Mouse (Mus musculus): ENCODE measurements at regions not wholly inside any gene's neighbourhood (a gene's known extent, or its start where the extent isn't known, plus 50 kb on each side); places are given as distances from the start of the nearest gene placed in this dataset.

DNA sequence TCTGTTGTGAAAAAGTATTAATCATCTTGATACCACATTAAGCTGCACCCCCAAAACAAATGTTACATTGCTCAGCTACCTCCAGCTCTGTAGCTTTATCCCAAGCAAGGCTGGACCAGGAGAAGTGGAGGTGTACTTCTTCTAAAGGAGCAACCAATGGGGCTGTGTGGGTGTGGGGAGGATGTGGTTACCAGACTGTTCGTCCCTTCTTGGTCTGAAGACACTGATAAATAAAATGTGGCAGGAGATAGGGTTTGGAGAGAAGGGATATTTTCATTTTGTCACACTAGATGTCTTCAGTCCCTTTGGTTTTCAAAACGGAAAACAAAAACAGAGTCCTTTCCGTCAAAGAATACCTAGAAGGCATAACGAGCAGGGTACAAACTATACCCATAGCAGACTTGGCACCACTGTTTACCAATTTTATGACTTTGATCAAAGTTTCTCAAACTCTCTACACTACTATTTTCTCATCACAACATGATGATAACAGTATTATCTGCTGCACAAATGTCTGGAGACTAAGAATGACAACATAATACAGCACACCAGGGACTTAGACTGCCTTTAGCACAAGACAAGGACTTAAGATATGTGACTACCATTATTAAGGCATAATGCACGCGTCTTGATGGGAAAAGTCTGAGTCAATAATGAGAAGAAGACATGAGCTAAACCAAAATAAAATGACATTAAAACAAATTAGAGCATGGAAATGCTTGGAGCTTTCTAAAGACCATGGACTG, 253.4 kb upstream of the Rag2 start:
- DNase-seq = no peak

DNA sequence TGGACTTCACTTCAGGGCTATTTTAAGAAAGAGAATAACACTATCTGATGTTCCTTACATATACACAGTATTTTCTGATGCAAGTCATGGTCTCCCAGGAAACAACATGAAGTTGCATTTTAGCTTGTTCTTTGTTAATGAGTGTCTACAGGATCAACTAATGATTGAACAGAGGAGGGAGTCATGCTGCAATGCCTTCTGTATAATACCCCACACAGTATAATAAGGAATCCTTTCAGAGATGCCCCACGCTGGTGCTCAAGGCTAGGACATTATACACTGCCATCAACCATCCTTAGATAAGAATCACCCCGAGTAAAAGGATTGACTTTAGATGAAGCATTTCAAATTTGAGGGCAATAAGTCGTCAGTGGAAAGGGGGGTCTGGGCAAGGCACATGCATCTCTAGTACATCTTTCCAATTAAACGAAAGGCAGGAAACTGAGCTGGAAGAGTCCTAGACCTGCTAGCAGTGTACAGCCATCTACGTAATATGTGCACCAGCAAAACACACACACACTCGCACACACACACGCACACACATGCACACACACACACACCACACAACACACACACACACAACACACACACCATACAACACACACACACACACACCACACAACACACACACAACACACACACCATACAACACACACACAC, 252.6 kb upstream of the Rag2 start:
- DNase-seq = no peak

- no peak for DNase-seq
Measured at GRCm38 (mm10) chr2:101380595-101380994, 243.9 kb upstream of the Rag2 start.

- DNase-seq = peak; percentile 52
Measured at GRCm38 (mm10) chr2:101415002-101415401, 209.5 kb upstream of the Rag2 start.

DNA sequence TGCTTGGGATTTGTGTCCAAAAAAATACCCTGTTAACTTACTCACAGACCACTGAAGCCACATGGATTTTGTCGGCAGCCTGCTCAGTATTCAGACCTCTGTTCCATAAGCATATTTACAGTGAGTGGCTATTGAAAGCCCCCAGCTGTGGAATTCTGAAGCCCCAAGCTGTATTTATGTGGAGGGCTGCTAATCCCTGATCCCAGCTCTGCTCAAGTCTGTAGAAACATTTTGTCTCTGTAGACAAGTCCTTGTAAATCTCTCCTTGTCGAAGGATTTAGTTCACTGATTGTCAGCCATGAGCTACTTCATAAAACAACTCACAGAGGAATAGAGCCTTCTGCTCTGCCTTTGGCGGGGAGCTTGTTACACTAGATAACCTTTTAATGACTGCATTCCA, 207.8 kb upstream of the Rag2 start:
- peak; percentile 34 for DNase-seq

GRCm38 (mm10) chr2:101433141-101433895, 191.2 kb upstream of the Rag2 start:
- peak; percentile 68 for DNase-seq

DNA sequence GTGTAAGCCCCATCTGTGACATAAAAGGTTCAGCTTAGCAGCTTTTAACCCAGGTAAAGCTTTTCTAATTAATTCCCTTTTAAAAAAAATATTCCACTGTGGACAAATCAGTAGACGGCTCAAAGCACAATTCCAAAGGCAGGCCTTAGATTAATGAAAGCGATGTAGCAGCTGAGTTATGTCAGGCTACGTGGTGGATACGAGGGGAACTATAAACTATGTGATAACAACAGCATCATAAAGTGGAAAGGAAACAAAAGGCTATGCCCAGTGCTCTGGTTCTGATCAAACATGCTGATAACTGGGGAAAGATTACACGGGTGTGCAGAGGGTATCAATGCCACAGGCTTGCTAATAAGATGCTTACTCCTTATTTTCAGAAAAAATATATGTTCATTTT, 184.3 kb upstream of the Rag2 start:
- peak; percentile 43 for DNase-seq

- peak; percentile 29 for DNase-seq
Measured at GRCm38 (mm10) chr2:101441081-101441630, 183.4 kb upstream of the Rag2 start.

GRCm38 (mm10) chr2:101455591-101455990, 168.9 kb upstream of the Rag2 start:
- DNase-seq = peak; percentile 14

GRCm38 (mm10) chr2:101458959-101459358, 165.6 kb upstream of the Rag2 start:
- peak; percentile 36 for DNase-seq

GRCm38 (mm10) chr2:101462450-101462849, 162.1 kb upstream of the Rag2 start:
- peak; percentile 19 for DNase-seq

GRCm38 (mm10) chr2:101464291-101465140, 160.0 kb upstream of the Rag2 start:
- peak; percentile 75 for DNase-seq

DNA sequence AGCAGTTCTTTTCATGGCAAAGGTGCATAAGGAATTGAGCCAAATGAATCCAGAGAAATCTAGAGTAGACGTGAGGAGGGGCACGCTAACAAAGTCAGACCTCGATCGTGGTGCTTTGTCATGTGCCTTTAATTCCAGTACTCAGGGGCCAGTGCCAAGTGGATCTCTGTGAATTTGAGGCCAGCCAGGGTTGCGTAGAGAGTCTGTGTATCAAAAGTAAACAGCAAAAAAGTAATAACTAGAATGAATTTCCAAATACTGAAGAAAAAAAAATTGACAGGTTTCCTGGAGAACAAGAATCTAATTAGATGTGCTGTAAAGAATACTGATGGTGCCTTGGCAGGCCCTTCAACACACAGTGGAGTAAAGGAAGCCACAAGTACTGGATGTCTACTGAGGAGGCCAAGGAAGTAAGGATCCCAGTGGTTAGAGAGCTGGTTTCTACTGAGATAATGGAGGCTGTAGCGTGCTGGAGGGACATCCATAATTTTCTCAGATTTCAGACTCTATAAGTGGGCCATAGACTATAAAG, 153.9 kb upstream of the Rag2 start:
- no peak for DNase-seq

DNA sequence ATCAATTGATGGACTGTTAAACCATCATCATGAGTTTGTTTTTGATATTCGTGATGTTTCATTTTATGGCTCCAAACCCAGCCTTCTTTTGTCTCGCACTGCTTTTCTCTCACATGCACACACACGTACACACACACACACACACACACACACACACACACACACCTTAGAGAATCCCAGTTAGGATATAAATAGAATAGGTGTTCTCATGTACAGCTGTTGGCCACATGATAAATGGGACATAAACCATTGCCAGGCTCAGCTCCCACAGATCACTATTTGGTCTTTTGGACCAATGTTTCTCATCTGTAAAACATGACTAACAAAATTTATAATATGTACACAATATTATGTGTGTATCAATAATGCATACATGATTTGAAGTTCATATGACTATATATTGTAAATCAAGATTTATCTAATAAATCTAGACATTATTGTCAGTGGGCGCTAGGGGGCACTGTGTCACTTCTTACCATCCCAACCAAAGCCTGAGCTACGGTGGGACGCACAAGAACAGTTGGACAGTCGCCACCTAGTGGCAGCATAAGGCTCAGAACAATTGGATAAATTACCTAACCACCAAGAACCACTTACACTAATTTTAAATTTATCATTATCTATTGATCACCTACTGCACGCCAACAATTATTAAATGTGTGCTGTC, 151.9 kb upstream of the Rag2 start:
- peak; percentile 94 for DNase-seq

DNA sequence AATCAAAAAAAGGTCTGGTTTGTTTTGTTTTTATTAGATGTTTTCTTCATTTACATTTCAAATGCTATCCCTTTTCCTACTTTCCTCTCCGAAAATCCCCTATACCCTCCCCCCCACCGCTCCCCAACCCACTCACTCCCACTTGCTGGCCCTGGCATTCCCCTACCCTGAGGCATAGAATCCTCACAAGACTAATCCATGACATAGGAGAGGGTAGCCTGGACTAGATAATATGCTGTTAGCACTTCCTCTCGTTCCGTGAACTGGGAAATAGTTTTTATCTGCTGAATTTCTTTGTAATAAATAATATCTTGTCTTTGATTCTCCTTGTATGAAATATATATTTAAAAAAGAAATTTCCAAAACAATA, 151.4 kb upstream of the Rag2 start:
- DNase-seq = no peak

DNA sequence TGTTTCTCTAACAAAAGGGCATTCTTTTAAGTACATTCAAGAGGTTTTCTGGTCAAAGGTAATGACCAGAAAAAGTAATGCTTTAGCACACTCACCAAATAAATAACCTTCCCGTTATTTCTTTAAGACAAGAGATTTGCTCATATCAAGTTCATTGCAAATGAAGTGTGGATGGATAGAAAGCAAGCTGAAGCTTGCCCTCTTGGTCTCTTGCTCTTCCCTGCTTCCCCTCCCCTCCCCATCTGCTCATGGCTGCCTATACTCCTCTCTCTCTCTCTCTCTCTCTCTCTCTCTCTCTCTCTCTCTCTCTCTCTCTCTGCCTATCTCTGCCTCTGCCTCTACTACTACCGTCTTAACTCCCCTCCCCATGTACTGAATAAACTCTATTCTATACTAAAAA, 147.7 kb upstream of the Rag2 start:
- no peak for DNase-seq

GRCm38 (mm10) chr2:101490207-101490606, 134.3 kb upstream of the Rag2 start:
- peak; percentile 53 for DNase-seq

GRCm38 (mm10) chr2:101491762-101492161, 132.8 kb upstream of the Rag2 start:
- DNase-seq = peak; percentile 22

GRCm38 (mm10) chr2:101508116-101508515, 116.4 kb upstream of the Rag2 start:
- no peak for DNase-seq
